Mouse (Mus musculus): ENCODE data around the gene Plekhh2. TPM values are rescaled to one million over a fixed set of nuclear protein-coding genes. Genes with fewer than 3 reads are reported as not detected.
"Not testable (repeated sequence)": the region's sequence is repeated elsewhere in the genome, so short reads cannot be mapped to it uniquely, and the experiment has no call there.

Plekhh2 gene
- total RNA-seq, 2 experiments from 2014 or later, result 4.6 to 5.1 TPM

- DNase-seq (ENCODE audit: low spot score in 2 of 2), result peak; percentile 53 to 78
- intact Hi-C loops (cut with DNase I), result no loop called here
These were observed 1.3 kb upstream of the Plekhh2 start for GRCm38 (mm10) chr17:84510355-84510754.

DNA sequence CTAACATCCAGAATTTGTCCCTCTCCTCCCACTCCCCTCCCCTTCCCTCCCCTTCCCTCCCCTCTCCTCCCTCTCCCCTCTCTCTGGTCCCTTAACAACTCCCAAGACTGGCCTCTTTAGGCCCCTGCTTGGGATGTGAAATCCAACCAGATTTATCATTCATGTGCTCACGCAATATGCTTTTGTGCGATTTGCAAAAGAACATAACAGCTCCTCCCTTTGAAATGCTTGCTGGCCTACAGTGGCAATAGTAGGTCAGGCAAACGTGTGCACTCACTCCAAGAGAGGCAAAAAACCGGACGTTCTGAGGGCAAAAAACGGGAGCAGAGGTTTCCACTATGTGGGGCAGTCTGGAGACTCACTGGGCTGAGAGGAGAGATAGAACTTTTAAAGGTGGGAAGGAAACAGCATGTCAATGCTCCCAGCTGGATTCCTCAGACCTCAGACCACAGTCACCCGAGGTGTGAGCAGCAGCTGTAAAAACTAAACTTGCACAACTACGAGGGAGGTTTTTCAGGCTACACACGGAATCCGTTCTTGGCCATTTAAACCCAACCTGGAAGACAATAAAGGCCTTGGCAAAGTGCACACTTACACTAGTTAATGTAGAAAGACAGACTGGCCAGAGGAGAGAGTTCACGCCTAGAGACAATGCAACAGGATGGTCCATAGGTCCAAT, 595 bp upstream of the Plekhh2 start:
- intact Hi-C loops (cut with DNase I), result no loop called here
- no peak for DNase-seq (ENCODE audit: low spot score in 2 of 2)

DNA sequence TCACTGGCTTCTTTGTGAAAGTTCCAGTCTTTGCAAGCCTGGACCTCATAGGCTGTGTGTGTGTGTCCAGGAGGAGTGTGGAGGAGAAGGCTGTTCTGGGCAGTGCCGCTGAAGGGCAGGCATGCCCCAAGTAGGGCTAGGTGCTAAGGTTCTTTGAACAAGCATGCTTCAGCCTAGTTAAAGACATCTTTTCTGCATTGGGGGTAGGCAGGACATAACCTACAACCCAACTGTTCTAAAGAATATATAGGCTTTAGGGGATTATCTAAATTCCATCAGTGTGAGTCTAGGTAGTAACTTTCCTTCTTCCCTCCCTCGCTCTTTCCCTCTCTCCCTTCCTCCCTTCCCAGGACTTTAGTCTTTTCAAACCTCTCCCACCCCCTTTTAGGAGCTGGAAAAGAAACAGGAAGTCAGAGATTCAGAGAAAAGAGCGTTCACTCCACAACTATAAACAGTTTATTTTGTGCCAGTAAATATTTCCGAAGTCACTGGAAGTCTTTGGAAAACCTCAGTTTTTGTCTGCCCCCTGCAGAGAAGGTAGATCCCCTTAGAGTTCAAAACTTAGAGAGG, 906 bp downstream of the Plekhh2 start:
- intact Hi-C loops (cut with DNase I), result no loop called here
- no peak for DNase-seq (ENCODE audit: low spot score in 2 of 2)

DNA sequence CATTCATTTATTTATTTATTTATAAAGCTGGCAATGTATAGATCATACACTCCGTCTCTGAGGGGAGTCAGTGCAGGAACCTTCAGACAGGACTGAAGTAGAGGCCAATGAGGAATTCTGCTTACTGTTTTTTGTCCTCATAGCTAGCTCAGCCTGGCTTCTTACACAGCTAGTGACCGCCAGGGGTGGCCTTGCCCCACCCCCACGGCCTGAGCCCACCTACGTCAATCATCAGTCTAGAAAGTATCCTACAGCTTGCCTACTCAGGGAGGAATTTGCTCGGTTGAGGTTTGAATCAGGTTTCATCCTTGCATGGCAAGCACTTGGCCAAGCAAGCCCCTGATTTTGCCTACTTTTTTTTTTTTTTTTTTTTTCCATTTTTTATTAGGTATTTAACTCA, 4.2 kb downstream of the Plekhh2 start:
- intact Hi-C loops (cut with DNase I), result no loop called here

GRCm38 (mm10) chr17:84519346-84519745, 7.7 kb downstream of the Plekhh2 start:
- intact Hi-C loops (cut with DNase I), result no loop called here
- DNase-seq (ENCODE audit: low spot score in 2 of 2), result no peak

More for the DNA sequence above, 4.2 kb downstream of the Plekhh2 start:
- no peak for DNase-seq (ENCODE audit: low spot score in 2 of 2)

DNA sequence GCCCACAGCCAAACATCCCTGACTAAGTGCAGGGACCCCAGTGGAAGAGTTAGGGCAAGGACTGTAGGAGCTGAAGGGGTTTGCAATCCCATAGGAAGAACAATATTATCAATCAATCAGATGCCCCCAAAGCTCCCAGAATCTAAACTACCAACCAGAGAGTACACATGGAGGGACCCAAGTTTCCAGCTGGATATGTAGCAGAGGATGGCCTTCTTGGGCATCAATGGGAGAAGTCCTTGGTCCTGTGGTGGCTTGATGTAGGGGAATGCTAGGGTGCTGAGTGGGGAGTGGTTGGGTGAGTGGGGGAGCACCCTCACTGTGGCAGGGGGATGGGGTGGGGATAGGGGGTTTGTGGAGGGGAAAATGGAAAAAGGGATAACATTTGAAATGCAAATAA, 8.4 kb downstream of the Plekhh2 start:
- no peak for DNase-seq (ENCODE audit: low spot score in 2 of 2)
- intact Hi-C loops (cut with DNase I), result no loop called here

GRCm38 (mm10) chr17:84529356-84529755, 17.7 kb downstream of the Plekhh2 start:
- no peak for DNase-seq (ENCODE audit: low spot score in 2 of 2)
- intact Hi-C loops (cut with DNase I), result no loop called here

DNA sequence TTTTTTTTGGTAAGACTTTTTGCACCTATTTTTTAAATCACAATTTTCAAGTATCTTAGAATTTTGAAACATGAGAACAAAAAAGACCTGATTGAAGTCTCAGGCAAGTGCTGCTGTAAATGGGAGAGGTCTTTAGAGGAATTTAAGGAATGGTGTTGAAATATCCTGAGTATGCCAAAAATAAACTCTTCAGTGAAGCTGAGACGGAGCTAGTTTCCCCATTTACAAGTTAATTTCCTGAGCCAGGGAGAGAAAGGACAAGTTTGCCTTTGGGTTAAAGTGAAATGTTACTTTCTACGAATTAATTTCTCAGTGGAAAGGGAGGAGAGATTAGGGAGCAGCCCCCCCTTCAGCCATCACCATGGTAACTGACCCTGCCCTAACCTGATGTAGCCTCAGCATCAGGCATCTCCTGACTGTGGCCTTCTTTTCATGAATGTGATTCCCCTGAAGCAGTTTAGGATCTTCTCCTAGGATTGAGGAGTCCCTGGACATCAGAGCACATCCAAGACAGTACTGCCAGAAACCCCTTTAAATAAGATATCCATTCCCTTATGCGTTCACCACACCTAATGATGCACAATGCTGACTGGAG, 18.6 kb downstream of the Plekhh2 start:
- intact Hi-C loops (cut with DNase I), result no loop called here
- no peak for DNase-seq (ENCODE audit: low spot score in 2 of 2)

GRCm38 (mm10) chr17:84532909-84533499, 21.3 kb downstream of the Plekhh2 start:
- no peak for DNase-seq (ENCODE audit: low spot score in 2 of 2)
- intact Hi-C loops (cut with DNase I), result no loop called here

- intact Hi-C loops (cut with DNase I), result no loop called here
- DNase-seq (ENCODE audit: low spot score in 2 of 2), result no peak
These were observed 22.1 kb downstream of the Plekhh2 start for GRCm38 (mm10) chr17:84533841-84534240.

GRCm38 (mm10) chr17:84534632-84535031, 22.9 kb downstream of the Plekhh2 start:
- intact Hi-C loops (cut with DNase I), result no loop called here
- no peak for DNase-seq (ENCODE audit: low spot score in 2 of 2)

GRCm38 (mm10) chr17:84535226-84535625, 23.5 kb downstream of the Plekhh2 start:
- intact Hi-C loops (cut with DNase I), result no loop called here
- no peak for DNase-seq (ENCODE audit: low spot score in 2 of 2)

GRCm38 (mm10) chr17:84537301-84537700, 25.6 kb downstream of the Plekhh2 start:
- DNase-seq (ENCODE audit: low spot score in 2 of 2), result no peak
- intact Hi-C loops (cut with DNase I), result no loop called here

- intact Hi-C loops (cut with DNase I), result no loop called here
- no peak for DNase-seq (ENCODE audit: low spot score in 2 of 2)
These were observed 26.3 kb downstream of the Plekhh2 start for GRCm38 (mm10) chr17:84537966-84538365.

GRCm38 (mm10) chr17:84540603-84541002, 28.9 kb downstream of the Plekhh2 start:
- DNase-seq (ENCODE audit: low spot score in 2 of 2), result no peak
- intact Hi-C loops (cut with DNase I), result no loop called here

DNA sequence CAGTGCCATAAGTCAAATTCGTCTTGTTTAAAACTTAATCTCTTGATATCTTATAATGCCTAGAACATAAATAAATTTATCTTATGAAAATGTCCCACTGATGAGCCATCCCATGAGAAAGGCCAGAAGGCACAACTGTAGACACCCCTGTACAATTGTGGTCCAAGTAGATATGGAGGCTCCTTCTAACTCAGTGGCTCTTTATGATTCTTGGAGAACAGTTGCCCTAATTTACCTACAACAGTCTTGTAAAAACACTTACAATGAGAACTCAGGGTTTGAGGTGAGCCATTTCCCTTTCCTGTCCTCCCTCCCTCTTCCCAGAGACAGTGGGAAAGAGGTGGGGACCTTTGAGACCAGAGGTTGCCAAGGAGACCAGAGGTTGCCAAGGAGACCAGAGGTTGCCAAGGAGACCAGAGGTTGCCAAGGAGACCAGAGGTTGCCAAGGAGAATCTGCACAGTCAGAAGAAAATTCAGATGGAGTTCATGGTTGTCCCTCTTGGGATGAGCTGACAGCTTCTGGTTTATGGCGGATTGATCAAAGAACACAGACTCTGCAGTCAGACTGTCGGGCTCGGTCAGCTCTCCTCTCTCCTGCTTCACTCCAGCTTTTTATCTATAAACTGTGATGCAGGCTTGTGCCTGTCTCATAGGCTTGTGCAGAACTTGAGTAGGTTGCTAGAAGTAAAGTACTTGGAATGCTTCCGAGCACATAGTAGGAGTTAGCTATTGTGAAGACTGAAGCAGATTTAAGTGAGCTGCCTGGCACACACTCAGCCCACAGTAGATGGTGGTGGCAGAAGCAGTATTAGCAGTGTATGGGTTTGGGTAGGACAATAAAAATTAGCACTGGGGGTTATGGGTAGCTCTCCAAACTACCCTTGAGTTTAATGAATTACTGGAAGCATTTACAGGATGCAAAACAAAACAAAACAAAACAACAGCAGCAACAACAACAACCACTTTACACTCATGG, 39.5 kb downstream of the Plekhh2 start:
- peak; percentile 17 to 62 for DNase-seq (ENCODE audit: low spot score in 2 of 2)
- intact Hi-C loops (cut with DNase I), result no loop called here

DNA sequence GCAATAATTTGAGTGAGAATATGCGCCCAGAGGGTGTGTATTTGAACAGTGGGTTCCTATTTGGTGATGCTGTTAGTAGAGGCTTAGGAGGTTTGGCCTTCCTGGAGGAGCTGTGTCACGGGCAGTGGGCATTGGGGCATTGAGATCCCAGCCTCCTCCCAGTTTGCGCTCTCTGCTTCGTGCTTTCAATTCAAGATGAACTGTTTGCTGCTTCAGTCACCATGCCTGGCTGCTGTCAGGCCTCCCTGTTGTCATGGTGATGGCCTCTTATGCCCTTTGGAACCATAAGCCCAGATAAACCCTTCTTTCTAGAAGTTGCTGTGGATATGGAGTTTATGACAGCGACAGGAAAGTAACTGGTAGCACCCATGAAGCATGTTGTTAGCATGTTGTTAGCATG, 40.5 kb downstream of the Plekhh2 start:
- DNase-seq (ENCODE audit: low spot score in 2 of 2), result no peak
- intact Hi-C loops (cut with DNase I), result no loop called here

- intact Hi-C loops (cut with DNase I); DNase-seq (ENCODE audit: low spot score in 2 of 2): not testable (repeated sequence)
These were observed 52.6 kb downstream of the Plekhh2 start for GRCm38 (mm10) chr17:84564264-84564663.

DNA sequence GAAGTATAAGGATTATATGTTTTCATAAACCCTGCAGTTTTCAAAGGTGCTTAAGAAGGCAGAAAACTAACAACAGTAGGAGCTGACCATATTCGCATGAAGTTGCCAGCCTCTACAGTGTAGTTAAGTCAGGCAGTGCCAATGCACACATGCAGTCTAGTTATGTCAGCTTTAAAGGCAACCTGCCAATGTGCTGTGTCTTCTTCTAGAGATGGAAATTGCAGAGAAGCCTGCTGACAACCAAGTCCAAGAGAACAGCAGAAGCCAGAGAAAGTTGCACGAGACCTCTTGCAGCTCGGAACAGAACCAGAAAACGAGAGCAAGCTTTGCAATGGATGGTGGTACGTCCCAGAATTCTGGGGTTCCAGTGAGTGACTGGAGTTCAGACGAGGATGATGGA, 54.1 kb downstream of the Plekhh2 start:
- peak in 1 of 2 experiments; percentile 59 for DNase-seq (ENCODE audit: low spot score in 2 of 2)

More for the DNA sequence above, 54.1 kb downstream of the Plekhh2 start:
- intact Hi-C loops (cut with DNase I), result no loop called here

Measured in left cerebral cortex, postnatal 14 days (tissue).